Mouse (Mus musculus) cerebellum, adult 9-11 months (tissue): ENCODE measurements around the gene Bfar.
A peak's percentile ranks its signal among the peaks of the same experiment; 100 is the strongest.
"Not testable (repeated sequence)": the region's sequence is repeated elsewhere in the genome, so short reads cannot be mapped to it uniquely, and the experiment has no call there.

ENCODE experiments used
- DNase-seq: peaks from one replicate; pipeline ENCODE4 v3.0.0; 2022

Bfar gene

GRCm38 (mm10) chr16:13727811-13728335, 56.2 kb downstream of the Bfar start:
- no peak for DNase-seq

GRCm38 (mm10) chr16:13729428-13729827, 57.8 kb downstream of the Bfar start:
- no peak for DNase-seq

- no peak for DNase-seq
These were observed 58.9 kb downstream of the Bfar start, which contains the start of gene Pla2g10 for GRCm38 (mm10) chr16:13730285-13731255. TSS of gene Pla2g10 (minus strand) at chr16:13730983.

- DNase-seq: no peak
These were observed 61.1 kb downstream of the Bfar start for GRCm38 (mm10) chr16:13732786-13733185.

GRCm38 (mm10) chr16:13733518-13734137, 62.0 kb downstream of the Bfar start:
- peak; percentile 52 for DNase-seq

- no peak for DNase-seq
These were observed 64.3 kb downstream of the Bfar start for GRCm38 (mm10) chr16:13735977-13736376.

- not testable (repeated sequence) for DNase-seq
These were observed 67.4 kb downstream of the Bfar start for GRCm38 (mm10) chr16:13739044-13739443.

GRCm38 (mm10) chr16:13740844-13741243, 69.2 kb downstream of the Bfar start:
- DNase-seq: no peak

GRCm38 (mm10) chr16:13747708-13748107, 76.0 kb downstream of the Bfar start:
- no peak for DNase-seq

GRCm38 (mm10) chr16:13748124-13748523, 76.5 kb downstream of the Bfar start:
- DNase-seq: no peak

GRCm38 (mm10) chr16:13748813-13749212, 77.2 kb downstream of the Bfar start:
- not testable (repeated sequence) for DNase-seq

- DNase-seq: no peak
These were observed 77.6 kb downstream of the Bfar start for GRCm38 (mm10) chr16:13749306-13749705.

- DNase-seq: no peak
These were observed 78.3 kb downstream of the Bfar start for GRCm38 (mm10) chr16:13749981-13750380.

- no peak for DNase-seq
These were observed 79.0 kb downstream of the Bfar start for GRCm38 (mm10) chr16:13750626-13751025.
